Mouse (Mus musculus) MEL (cell line): Measurements from ENCODE around the gene Spata31d1a. TPM values are rescaled to one million over a fixed set of nuclear protein-coding genes. Genes with fewer than 3 reads are reported as not detected.

Experiments
- DNase-seq: peaks from one replicate; pipeline ENCODE4 v3.0.0; 2011; ENCODE audit warnings: low read depth, low spot score
- H3K27ac ChIP-seq: 2 replicates; pipeline ENCODE4 v1.5.1; 2012; ENCODE audit warnings: low read depth, mild to moderate bottlenecking, control low read depth, low read length, moderate library complexity; ENCODE audit not compliant: control insufficient read depth
- H3K27me3 ChIP-seq, 2 experiments: fragments of 150-350 bp in 1 of 2; sonication (generic) in 1 of 2; 2 replicates each; pipeline ENCODE4 v1.6.1; 2012; ENCODE audit warnings: low read length in 2 of 2, mild to moderate bottlenecking in 2 of 2, improper control_type of control experiment in 1 of 2, moderate library complexity in 1 of 2; ENCODE audit not compliant: insufficient read depth in 2 of 2, control insufficient read depth in 1 of 2
- H3K36me3 ChIP-seq, 2 experiments: 2 replicates each; pipeline ENCODE4 v1.6.1; 2012 to 2014; ENCODE audit warnings: low read length in 2 of 2, improper control_type of control experiment in 1 of 2, inconsistent platforms in 1 of 2, mild to moderate bottlenecking in 1 of 2; ENCODE audit not compliant: insufficient read depth in 2 of 2, control insufficient read depth in 1 of 2
- H3K4me1 ChIP-seq, 2 experiments: fragments of 150-350 bp in 1 of 2; sonication (generic) in 1 of 2; 2 replicates each; pipeline ENCODE4 v1.6.1; 2012; ENCODE audit warnings: low read length in 2 of 2, improper control_type of control experiment in 1 of 2, mild to moderate bottlenecking in 1 of 2; ENCODE audit not compliant: insufficient read depth in 2 of 2, control insufficient read depth in 1 of 2
- H3K4me3 ChIP-seq, 2 experiments: fragments of 150-350 bp in 1 of 2; sonication (generic) in 1 of 2; 2 replicates each; pipeline ENCODE4 v1.5.1; 2012; ENCODE audit warnings: low read depth in 2 of 2, low read length in 2 of 2, mild to moderate bottlenecking in 2 of 2, moderate library complexity in 2 of 2, control low read depth in 1 of 2, improper control_type of control experiment in 1 of 2; ENCODE audit not compliant: control insufficient read depth in 1 of 2, insufficient read depth in 1 of 2
- H3K79me2 ChIP-seq: 2 replicates; pipeline ENCODE4 v1.6.1; 2012; ENCODE audit warnings: mild to moderate bottlenecking, low read length, moderate library complexity; ENCODE audit not compliant: control insufficient read depth, poor library complexity, insufficient read depth
- H3K9ac ChIP-seq: 2 replicates; pipeline ENCODE4 v1.6.1; 2012; ENCODE audit warnings: low read depth, mild to moderate bottlenecking, control low read depth, low read length, moderate library complexity; ENCODE audit not compliant: control insufficient read depth, poor library complexity, severe bottlenecking
- H3K9me3 ChIP-seq: fragments of 150-350 bp; sonication (generic); replicated peaks from 2 replicates; pipeline ENCODE4 v1.6.1; 2012; ENCODE audit warnings: mild to moderate bottlenecking, low read length, improper control_type of control experiment, moderate library complexity; ENCODE audit not compliant: insufficient read depth
- BHLHE40 ChIP-seq: IDR thresholded peaks from 2 replicates; pipeline ENCODE4 v1.6.1; 2012; ENCODE audit warnings: low read depth, mild to moderate bottlenecking, inconsistent platforms, low read length, improper control_type of control experiment, borderline replicate concordance
- CHD1 ChIP-seq: IDR thresholded peaks from 2 replicates; pipeline ENCODE4 v1.6.1; 2012; ENCODE audit warnings: low read depth, mild to moderate bottlenecking, inconsistent platforms, low read length, improper control_type of control experiment
- CTCF ChIP-seq, 3 experiments: IDR thresholded peaks in 2 of 3; conservative IDR thresholded peaks in 1 of 3; 2 replicates each; pipeline ENCODE4 v1.5.1; 2011 to 2012; ENCODE audit warnings: low read length in 3 of 3, low read depth in 2 of 3, mild to moderate bottlenecking in 2 of 3, improper control_type of control experiment in 1 of 3, inconsistent platforms in 1 of 3, mixed read lengths in 1 of 3, moderate library complexity in 1 of 3; ENCODE audit not compliant: control insufficient read depth in 1 of 3, insufficient read depth in 1 of 3, poor library complexity in 1 of 3, severe bottlenecking in 1 of 3
- ELF1 ChIP-seq: IDR thresholded peaks from 2 replicates; pipeline ENCODE4 v1.6.1; 2014; ENCODE audit warnings: low read depth, mild to moderate bottlenecking, inconsistent platforms, low read length, improper control_type of control experiment, moderate library complexity
- EP300 ChIP-seq, 2 experiments: IDR thresholded peaks; 2 replicates each; pipeline ENCODE4 v1.6.1; 2011; ENCODE audit warnings: improper control_type of control experiment in 2 of 2, low read length in 2 of 2, low read depth in 1 of 2, mild to moderate bottlenecking in 1 of 2
- ETS1 ChIP-seq: IDR thresholded peaks from 2 replicates; pipeline ENCODE4 v1.6.1; 2012; ENCODE audit warnings: low read depth, mild to moderate bottlenecking, inconsistent platforms, low read length, improper control_type of control experiment, moderate library complexity
- GABPA ChIP-seq: IDR thresholded peaks from 2 replicates; pipeline ENCODE4 v1.6.1; 2012; ENCODE audit warnings: low read depth, mild to moderate bottlenecking, inconsistent platforms, low read length, improper control_type of control experiment, moderate library complexity
- HCFC1 ChIP-seq: IDR thresholded peaks from 2 replicates; pipeline ENCODE4 v1.6.1; 2012; ENCODE audit warnings: low read depth, mild to moderate bottlenecking, inconsistent platforms, low read length, improper control_type of control experiment, moderate library complexity
- JUND ChIP-seq: IDR thresholded peaks from 2 replicates; pipeline ENCODE4 v1.6.1; 2011; ENCODE audit warnings: low read depth, mild to moderate bottlenecking, improper control_type of control experiment, low read length
- MAX ChIP-seq: IDR thresholded peaks from 2 replicates; pipeline ENCODE4 v1.6.1; 2011; ENCODE audit warnings: low read length, improper control_type of control experiment
- MAZ ChIP-seq: IDR thresholded peaks from 2 replicates; pipeline ENCODE4 v1.6.1; 2012; ENCODE audit warnings: low read depth, mild to moderate bottlenecking, inconsistent platforms, low read length, improper control_type of control experiment
- MEF2A ChIP-seq: IDR thresholded peaks from 2 replicates; pipeline ENCODE4 v1.6.1; 2014; ENCODE audit warnings: low read depth, mild to moderate bottlenecking, inconsistent platforms, low read length, improper control_type of control experiment; ENCODE audit not compliant: poor library complexity, insufficient replicate concordance, severe bottlenecking; ENCODE audit errors: extremely low read depth
- NELFE ChIP-seq: IDR thresholded peaks from 2 replicates; pipeline ENCODE4 v1.6.1; 2011; ENCODE audit warnings: low read depth, low read length, improper control_type of control experiment
- POLR2A ChIP-seq, 2 experiments: IDR thresholded peaks; 2 replicates each; pipeline ENCODE4 v1.6.1; 2011 to 2012; ENCODE audit warnings: low read length in 2 of 2, mild to moderate bottlenecking in 2 of 2, control low read depth in 1 of 2, improper control_type of control experiment in 1 of 2, low read depth in 1 of 2, moderate library complexity in 1 of 2; ENCODE audit not compliant: control insufficient read depth in 1 of 2, insufficient read depth in 1 of 2, poor library complexity in 1 of 2
- POLR2AphosphoS5 ChIP-seq: IDR thresholded peaks from 2 replicates; pipeline ENCODE4 v1.6.1; 2012; ENCODE audit warnings: low read depth, borderline replicate concordance, mild to moderate bottlenecking, inconsistent platforms, low read length, moderate library complexity, mixed read lengths
- RAD21 ChIP-seq: IDR thresholded peaks from 2 replicates; pipeline ENCODE4 v1.6.1; 2011; ENCODE audit warnings: mild to moderate bottlenecking, low read depth, low read length, improper control_type of control experiment
- SMC3 ChIP-seq: IDR thresholded peaks from 2 replicates; pipeline ENCODE4 v1.6.1; 2011; ENCODE audit warnings: low read depth, low read length, improper control_type of control experiment
- TAL1 ChIP-seq: IDR thresholded peaks from 2 replicates; pipeline ENCODE4 v1.6.1; 2012; ENCODE audit warnings: mild to moderate bottlenecking, inconsistent platforms, low read length, moderate library complexity, mixed read lengths
- TBP ChIP-seq: IDR thresholded peaks from 2 replicates; pipeline ENCODE4 v1.8.0; 2011; ENCODE audit warnings: low read depth, low read length, improper control_type of control experiment
- TCF12 ChIP-seq: IDR thresholded peaks from 2 replicates; pipeline ENCODE4 v1.6.1; 2014; ENCODE audit warnings: low read depth, mild to moderate bottlenecking, inconsistent platforms, low read length, improper control_type of control experiment, moderate library complexity
- UBTF ChIP-seq: IDR thresholded peaks from 2 replicates; pipeline ENCODE4 v1.6.1; 2012; ENCODE audit warnings: low read depth, mild to moderate bottlenecking, inconsistent platforms, low read length, improper control_type of control experiment, moderate library complexity, borderline replicate concordance; ENCODE audit not compliant: insufficient read depth
- ZC3H11A ChIP-seq: IDR thresholded peaks from 2 replicates; pipeline ENCODE4 v1.6.1; 2012; ENCODE audit warnings: low read depth, mild to moderate bottlenecking, inconsistent platforms, low read length, improper control_type of control experiment
- ZKSCAN1 ChIP-seq: IDR thresholded peaks from 2 replicates; pipeline ENCODE4 v1.6.1; 2012; ENCODE audit warnings: low read depth, mild to moderate bottlenecking, inconsistent platforms, low read length, improper control_type of control experiment, moderate library complexity
- ZMIZ1 ChIP-seq: IDR thresholded peaks from 2 replicates; pipeline ENCODE4 v1.6.1; 2012; ENCODE audit warnings: low read depth, mild to moderate bottlenecking, inconsistent platforms, low read length, improper control_type of control experiment, moderate library complexity
- ZNF384 ChIP-seq: IDR thresholded peaks from 2 replicates; pipeline ENCODE4 v1.6.1; 2012; ENCODE audit warnings: low read depth, mild to moderate bottlenecking, inconsistent platforms, low read length, improper control_type of control experiment
- polyA plus RNA-seq, 2 experiments: library from polyadenylated mRNA; stranded (reverse) in 1 of 2; unstranded in 1 of 2; fragments of >175 nt in 1 of 2; fragments of >200 nt in 1 of 2; gene quantifications; 2 replicates each; pipeline versions ENCODE4 v1.2.1 to v1.2.4; 2012; ENCODE audit warnings: low replicate concordance in 2 of 2, low read depth in 1 of 2; ENCODE audit not compliant: insufficient read length in 2 of 2, insufficient read depth in 1 of 2, missing spikeins in 1 of 2
- total RNA-seq: library from RNA; depleted of rRNA; stranded (reverse); fragments of 300-350 nt; gene quantifications from 2 replicates; pipeline ENCODE4 v1.2.3, GENCODE M21; 2012

The Spata31d1a gene
- total and polyA plus RNA-seq, 3 experiments, result 0.03 TPM; not detected in 2

- Histone ChIP-seq H3K79me2 (no peaks in the 10 kb centered on the region), H3K27me3 (no peaks in the 10 kb centered on the region), H3K9ac (0 out of 2 replicates have a peak overlapping the region, but pooled peaks have one; percentile 16), H3K4me3 (no peak overlapping the region), H3K36me3 (no peaks in the 10 kb centered on the region), H3K4me1 (peaks cover 0 to 2% of the 10 kb centered on the region in 2 experiments; a peak in 1 of 4 replicates)
- no peak for TF ChIP-seq TCF12
- TF ChIP-seq ZKSCAN1, result no peak
- peak; percentile 93 to 97 (median 97) for TF ChIP-seq CTCF (IDR thresholded peaks at IDR 0.05 in 2 of 3, conservative IDR thresholded peaks at IDR 0.05 in 1 of 3; ENCODE audit: control insufficient read depth in 1 of 3, insufficient read depth in 1 of 3, low read depth in 2 of 3, low read length in 3 of 3, poor library complexity in 1 of 3, severe bottlenecking in 1 of 3)
- no peak for TF ChIP-seq CHD1
- TF ChIP-seq EP300 (IDR thresholded peaks at IDR 0.05; ENCODE audit: low read depth in 1 of 2, low read length in 2 of 2), result no peak
- TF ChIP-seq HCFC1, result no peak
- no peak for TF ChIP-seq ZMIZ1
- TF ChIP-seq ETS1, result no peak
- no peak for TF ChIP-seq POLR2AphosphoS5
- TF ChIP-seq NELFE, result no peak
- TF ChIP-seq UBTF, result no peak
- no peak for TF ChIP-seq MEF2A
- TF ChIP-seq TBP, result no peak
- TF ChIP-seq POLR2A (IDR thresholded peaks at IDR 0.05; ENCODE audit: control insufficient read depth in 1 of 2, insufficient read depth in 1 of 2, low read depth in 1 of 2, low read length in 2 of 2, poor library complexity in 1 of 2), result no peak
- TF ChIP-seq SMC3, result peak; percentile 89
- TF ChIP-seq MAZ, result no peak
- no peak for TF ChIP-seq TAL1
- TF ChIP-seq RAD21, result peak; percentile 98
- TF ChIP-seq JUND, result no peak
- no peak for TF ChIP-seq MAX
- TF ChIP-seq BHLHE40, result no peak
- TF ChIP-seq ZC3H11A, result peak; percentile 89
- no peak for TF ChIP-seq ZNF384
- TF ChIP-seq ELF1, result no peak
- TF ChIP-seq GABPA, result no peak
- TF ChIP-seq, all 39 proteins: peak for 4
- no peak overlapping the region for H3K27ac ChIP-seq
- H3K9me3 ChIP-seq, result no peaks in the 10 kb centered on the region
- peak; percentile 90 for DNase-seq
Observed at GRCm38 (mm10) chr13:59728378-59729093, 18.4 kb upstream of the Spata31d1a start.
